Mouse (Mus musculus): ENCODE results near the gene Ppp4r4. TPM values are rescaled to one million over a fixed set of nuclear protein-coding genes. Genes with fewer than 3 reads are reported as not detected.

Ppp4r4 gene
- polyA plus RNA-seq, 1 experiment: 22.3 TPM

DNA sequence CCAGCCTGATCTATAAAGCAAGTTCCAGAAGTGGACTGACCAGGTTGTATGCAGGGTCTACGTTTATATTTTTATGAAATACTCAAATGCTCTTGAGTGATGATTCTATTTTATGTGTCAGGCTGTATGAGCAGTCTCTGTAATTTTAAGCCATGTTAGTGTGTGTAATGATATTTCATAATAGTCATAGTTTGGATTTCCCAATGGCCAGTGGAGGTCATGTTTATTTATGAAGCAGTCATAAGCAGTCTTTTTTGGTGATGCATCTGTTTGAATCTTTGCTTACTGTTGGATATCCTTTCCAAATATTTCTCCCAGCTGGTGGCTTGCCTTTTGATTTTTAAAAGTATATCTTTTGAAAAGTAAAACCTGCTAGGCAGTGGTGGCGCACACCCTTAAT is 11.3 kb downstream of the Ppp4r4 start:
- no peak overlapping the region for H3K4me3 ChIP-seq (replicated peaks; ENCODE audit: insufficient read depth, low read depth, low read length)
- no peak for TF ChIP-seq CTCF (IDR thresholded peaks at IDR 0.05; ENCODE audit: borderline replicate concordance, insufficient read depth, low read depth, low read length)
- TF ChIP-seq POLR2A (IDR thresholded peaks at IDR 0.05; ENCODE audit: borderline replicate concordance, insufficient read depth, low read length): no peak
- H3K27me3 ChIP-seq (ENCODE audit: control insufficient read depth, insufficient read depth, low read length): no peaks in the 10 kb centered on the region
- no peak for DNase-seq
- H3K4me1 ChIP-seq (ENCODE audit: control insufficient read depth, insufficient read depth, low read length): no peaks in the 10 kb centered on the region
- WGBS: 96% methylated on average over 2 of the region's 2 CpGs
- no peak overlapping the region for H3K27ac ChIP-seq (ENCODE audit: insufficient read depth, low read length)

DNA sequence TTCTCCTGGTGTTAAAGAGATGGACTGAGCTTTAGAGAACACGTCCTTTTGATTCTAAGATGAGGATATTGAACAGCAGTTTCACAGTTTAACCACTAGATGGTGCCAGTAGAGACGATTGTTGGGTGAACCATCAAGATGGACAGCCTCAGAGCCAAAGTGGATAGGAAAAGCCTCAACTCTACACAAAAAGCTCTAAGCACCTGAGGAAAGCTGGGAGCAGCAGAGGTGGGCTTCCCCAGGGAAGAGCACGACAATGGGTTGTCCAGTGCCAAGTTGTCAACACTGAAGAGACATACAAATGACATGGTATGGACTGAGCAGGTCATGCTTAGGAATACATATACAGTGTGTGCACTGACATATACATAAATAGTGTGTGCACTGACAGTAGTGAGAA is 12.1 kb downstream of the Ppp4r4 start:
- Histone ChIP-seq H3K4me1 (ENCODE audit: control insufficient read depth, insufficient read depth, low read length) (no peaks in the 10 kb centered on the region), H3K27me3 (ENCODE audit: control insufficient read depth, insufficient read depth, low read length) (no peaks in the 10 kb centered on the region), H3K4me3 (replicated peaks; ENCODE audit: insufficient read depth, low read depth, low read length) (no peak overlapping the region), H3K27ac (ENCODE audit: insufficient read depth, low read length) (no peak overlapping the region)
- peak in 1 of 2 experiments; percentile 14 for DNase-seq
- 7% methylated on average over 3 of the region's 3 CpGs for WGBS
- TF ChIP-seq CTCF (IDR thresholded peaks at IDR 0.05; ENCODE audit: borderline replicate concordance, insufficient read depth, low read depth, low read length) (peak; percentile 46; the same call in 1 of the 2 replicates), POLR2A (IDR thresholded peaks at IDR 0.05; ENCODE audit: borderline replicate concordance, insufficient read depth, low read length) (no peak)

DNA sequence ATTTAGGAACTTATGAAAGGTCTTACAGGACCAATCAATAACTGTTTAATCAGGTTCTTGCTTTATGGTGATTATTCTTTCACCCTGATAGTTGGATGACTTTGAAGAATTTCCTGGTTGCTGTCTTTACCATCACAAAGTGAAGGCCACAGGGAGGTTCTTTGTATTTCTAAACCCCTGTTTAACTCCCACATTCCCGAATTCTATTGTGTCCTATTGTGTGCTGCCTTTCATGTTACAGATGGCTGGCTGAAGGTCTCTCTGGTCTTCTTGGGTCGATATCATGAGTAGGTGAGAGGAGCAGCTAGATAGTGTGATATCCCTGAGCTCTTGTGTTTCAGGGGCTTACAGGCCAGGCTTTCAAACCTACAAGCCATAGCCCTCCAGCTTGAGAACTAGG is 15.4 kb downstream of the Ppp4r4 start:
- no peak for TF ChIP-seq POLR2A (IDR thresholded peaks at IDR 0.05; ENCODE audit: borderline replicate concordance, insufficient read depth, low read length)
- no peak for TF ChIP-seq CTCF (IDR thresholded peaks at IDR 0.05; ENCODE audit: borderline replicate concordance, insufficient read depth, low read depth, low read length)
- no peak for DNase-seq
- H3K27ac ChIP-seq (ENCODE audit: insufficient read depth, low read length): no peak overlapping the region
- no peak overlapping the region for H3K4me3 ChIP-seq (replicated peaks; ENCODE audit: insufficient read depth, low read depth, low read length)
- no peaks in the 10 kb centered on the region for H3K27me3 ChIP-seq (ENCODE audit: control insufficient read depth, insufficient read depth, low read length)
- no peaks in the 10 kb centered on the region for H3K4me1 ChIP-seq (ENCODE audit: control insufficient read depth, insufficient read depth, low read length)
- 30% methylated on average over 2 of the region's 2 CpGs for WGBS

DNA sequence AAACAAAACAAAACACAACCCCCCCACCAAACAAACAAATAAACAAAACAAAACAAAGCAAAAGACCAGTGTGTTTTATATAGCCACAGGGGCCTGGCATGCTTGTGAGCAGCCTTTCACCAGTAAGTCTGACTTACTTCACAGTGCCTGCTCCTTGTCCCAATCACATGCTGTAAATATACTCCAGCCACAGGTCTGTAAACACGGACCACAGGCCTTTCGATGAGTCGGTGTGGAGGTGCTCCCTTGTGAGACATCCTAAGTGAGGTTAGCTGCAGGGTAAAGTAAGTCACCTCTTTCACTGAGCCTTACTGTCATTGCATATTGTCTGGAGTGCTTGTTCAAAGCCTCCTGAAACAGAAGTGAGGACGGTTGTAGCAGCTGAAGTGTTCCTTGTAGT is 16.4 kb downstream of the Ppp4r4 start:
- TF ChIP-seq POLR2A (IDR thresholded peaks at IDR 0.05; ENCODE audit: borderline replicate concordance, insufficient read depth, low read length) (no peak), CTCF (IDR thresholded peaks at IDR 0.05; ENCODE audit: borderline replicate concordance, insufficient read depth, low read depth, low read length) (no peak)
- no peaks in the 10 kb centered on the region for H3K27me3 ChIP-seq (ENCODE audit: control insufficient read depth, insufficient read depth, low read length)
- no peak overlapping the region for H3K4me3 ChIP-seq (replicated peaks; ENCODE audit: insufficient read depth, low read depth, low read length)
- WGBS: 84% methylated on average over 4 of the region's 4 CpGs
- no peak overlapping the region for H3K27ac ChIP-seq (ENCODE audit: insufficient read depth, low read length)
- no peak for DNase-seq
- H3K4me1 ChIP-seq (ENCODE audit: control insufficient read depth, insufficient read depth, low read length): no peaks in the 10 kb centered on the region

DNA sequence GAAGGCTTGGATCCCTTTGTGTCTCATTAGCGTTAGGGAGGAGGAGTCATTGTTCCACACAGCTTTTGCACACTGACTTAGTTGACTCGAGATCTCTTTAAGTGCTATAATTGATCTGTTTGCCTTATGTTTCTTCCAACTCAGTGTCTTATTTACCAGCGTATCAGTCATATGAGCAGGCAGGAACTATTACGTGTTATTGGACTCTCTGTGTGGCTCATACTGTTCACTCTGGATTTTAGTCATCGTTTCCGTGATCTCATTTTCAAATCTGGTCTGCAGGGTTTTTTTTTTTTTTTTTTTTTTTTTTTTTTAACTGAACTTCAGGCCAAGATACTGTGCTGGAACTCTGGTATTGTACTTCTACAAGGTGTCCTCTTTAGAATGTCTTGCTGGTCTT is 18.0 kb downstream of the Ppp4r4 start:
- WGBS: 81% methylated on average over 6 of the region's 6 CpGs
- no peaks in the 10 kb centered on the region for H3K4me1 ChIP-seq (ENCODE audit: control insufficient read depth, insufficient read depth, low read length)
- DNase-seq: no peak
- no peak overlapping the region for H3K4me3 ChIP-seq (replicated peaks; ENCODE audit: insufficient read depth, low read depth, low read length)
- TF ChIP-seq POLR2A (IDR thresholded peaks at IDR 0.05; ENCODE audit: borderline replicate concordance, insufficient read depth, low read length): no peak
- TF ChIP-seq CTCF (IDR thresholded peaks at IDR 0.05; ENCODE audit: borderline replicate concordance, insufficient read depth, low read depth, low read length): no peak
- no peak overlapping the region for H3K27ac ChIP-seq (ENCODE audit: insufficient read depth, low read length)
- H3K27me3 ChIP-seq (ENCODE audit: control insufficient read depth, insufficient read depth, low read length): no peaks in the 10 kb centered on the region

DNA sequence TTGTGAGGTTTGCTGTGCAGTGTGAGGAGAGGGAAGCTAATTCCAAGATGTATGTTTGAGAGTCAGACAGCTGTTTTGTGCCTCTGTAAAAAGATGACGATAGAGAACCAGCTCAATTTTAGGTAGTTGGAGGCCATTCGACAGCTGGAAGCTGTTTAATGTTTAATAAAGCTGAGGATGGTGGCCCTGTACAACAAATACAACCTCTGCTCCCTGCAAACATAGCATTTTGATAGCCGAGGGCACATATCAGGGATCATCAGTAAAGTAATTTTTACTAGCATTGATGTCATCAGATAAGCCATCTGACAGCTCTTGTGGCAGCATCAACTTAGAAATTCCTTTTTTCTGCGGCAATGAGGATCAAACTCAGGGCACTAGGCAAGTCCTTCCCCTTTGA is 19.3 kb downstream of the Ppp4r4 start:
- H3K27me3 ChIP-seq (ENCODE audit: control insufficient read depth, insufficient read depth, low read length): no peaks in the 10 kb centered on the region
- H3K27ac ChIP-seq (ENCODE audit: insufficient read depth, low read length): no peak overlapping the region
- no peaks in the 10 kb centered on the region for H3K4me1 ChIP-seq (ENCODE audit: control insufficient read depth, insufficient read depth, low read length)
- H3K4me3 ChIP-seq (replicated peaks; ENCODE audit: insufficient read depth, low read depth, low read length): no peak overlapping the region
- DNase-seq: no peak
- WGBS: 87% methylated on average over 4 of the region's 4 CpGs
- TF ChIP-seq CTCF (IDR thresholded peaks at IDR 0.05; ENCODE audit: borderline replicate concordance, insufficient read depth, low read depth, low read length): no peak
- TF ChIP-seq POLR2A (IDR thresholded peaks at IDR 0.05; ENCODE audit: borderline replicate concordance, insufficient read depth, low read length): no peak

DNA sequence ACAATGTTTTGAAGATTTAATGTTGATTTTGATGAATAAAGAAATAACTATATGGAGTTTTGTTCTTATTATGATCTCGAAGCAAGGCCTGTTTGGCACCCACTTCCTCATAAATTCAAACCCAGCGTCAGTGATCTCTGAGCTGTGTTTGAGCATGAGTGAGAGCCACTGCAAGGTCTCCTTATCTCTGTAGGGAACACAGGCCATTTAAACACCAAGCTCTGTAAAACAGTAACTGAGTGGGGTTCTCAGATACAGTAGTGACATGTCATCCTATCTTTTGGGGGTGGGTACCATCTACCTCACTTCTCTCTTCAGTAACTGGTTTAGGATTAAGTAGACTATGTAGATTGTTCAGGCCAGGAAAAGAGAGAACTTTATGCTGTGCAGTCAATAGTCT is 20.4 kb downstream of the Ppp4r4 start:
- 92% methylated on average over 2 of the region's 2 CpGs for WGBS
- DNase-seq: no peak

DNA sequence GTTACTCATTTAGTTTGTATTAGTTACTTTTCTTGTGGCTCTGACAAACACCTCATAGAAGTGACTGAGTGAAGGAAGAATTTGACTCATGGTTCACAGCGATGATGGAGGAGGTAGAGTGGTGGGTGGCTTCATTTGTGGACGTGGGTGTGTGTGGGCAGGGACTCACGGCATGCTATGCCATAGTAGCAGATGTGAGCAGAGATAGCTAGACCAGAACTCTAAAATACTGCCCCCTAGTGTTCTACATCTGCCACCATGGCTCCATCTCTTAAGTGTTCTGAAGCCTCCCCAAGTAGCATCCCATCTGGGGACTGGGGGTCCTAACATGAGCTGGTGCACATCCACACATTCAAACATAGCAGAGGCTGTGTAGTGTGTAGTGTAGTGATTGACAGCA is 21.4 kb downstream of the Ppp4r4 start:
- 73% methylated on average over 3 of the region's 3 CpGs for WGBS
- Histone ChIP-seq H3K27ac (ENCODE audit: insufficient read depth, low read length) (no peak overlapping the region), H3K4me3 (replicated peaks; ENCODE audit: insufficient read depth, low read depth, low read length) (no peak overlapping the region), H3K27me3 (ENCODE audit: control insufficient read depth, insufficient read depth, low read length) (no peaks in the 10 kb centered on the region), H3K4me1 (ENCODE audit: control insufficient read depth, insufficient read depth, low read length) (no peaks in the 10 kb centered on the region)
- no peak for DNase-seq
- TF ChIP-seq POLR2A (IDR thresholded peaks at IDR 0.05; ENCODE audit: borderline replicate concordance, insufficient read depth, low read length) (no peak), CTCF (IDR thresholded peaks at IDR 0.05; ENCODE audit: borderline replicate concordance, insufficient read depth, low read depth, low read length) (no peak)

More for the DNA sequence above, 20.4 kb downstream of the Ppp4r4 start:
- TF ChIP-seq POLR2A (IDR thresholded peaks at IDR 0.05; ENCODE audit: borderline replicate concordance, insufficient read depth, low read length) (no peak), CTCF (IDR thresholded peaks at IDR 0.05; ENCODE audit: borderline replicate concordance, insufficient read depth, low read depth, low read length) (no peak)
- Histone ChIP-seq H3K27ac (ENCODE audit: insufficient read depth, low read length) (no peak overlapping the region), H3K4me3 (replicated peaks; ENCODE audit: insufficient read depth, low read depth, low read length) (no peak overlapping the region), H3K27me3 (ENCODE audit: control insufficient read depth, insufficient read depth, low read length) (no peaks in the 10 kb centered on the region), H3K4me1 (ENCODE audit: control insufficient read depth, insufficient read depth, low read length) (no peaks in the 10 kb centered on the region)
